Mouse (Mus musculus) thymus, postnatal 4 days (tissue): ENCODE results near the gene Cacna1c.
A peak's percentile ranks its signal among the peaks of the same experiment; 100 is the strongest.

Experiments used
- DNase-seq: peaks from one replicate; pipeline ENCODE4 v3.0.0; 2021

The Cacna1c gene

GRCm38 (mm10) chr6:119051721-119052120 lies 144.5 kb downstream of the Cacna1c start:
- no peak for DNase-seq

- DNase-seq: no peak
These were observed 148.9 kb downstream of the Cacna1c start for GRCm38 (mm10) chr6:119047340-119047739.

- DNase-seq: no peak
These were observed 150.7 kb downstream of the Cacna1c start for GRCm38 (mm10) chr6:119045498-119045897.

- no peak for DNase-seq
These were observed 152.1 kb downstream of the Cacna1c start for GRCm38 (mm10) chr6:119044148-119044547.

- DNase-seq: no peak
These were observed 153.4 kb downstream of the Cacna1c start for GRCm38 (mm10) chr6:119042803-119043202.

- DNase-seq: no peak
These were observed 155.3 kb downstream of the Cacna1c start for GRCm38 (mm10) chr6:119040961-119041360.

- DNase-seq: no peak
These were observed 156.4 kb downstream of the Cacna1c start for GRCm38 (mm10) chr6:119039815-119040214.

GRCm38 (mm10) chr6:119039293-119039692 lies 156.9 kb downstream of the Cacna1c start:
- no peak for DNase-seq

- no peak for DNase-seq
These were observed 158.4 kb downstream of the Cacna1c start for GRCm38 (mm10) chr6:119037815-119038214.

- DNase-seq: no peak
These were observed 159.2 kb downstream of the Cacna1c start for GRCm38 (mm10) chr6:119037047-119037446.

GRCm38 (mm10) chr6:119035361-119035760 lies 160.9 kb downstream of the Cacna1c start:
- no peak for DNase-seq

- no peak for DNase-seq
These were observed 161.3 kb downstream of the Cacna1c start for GRCm38 (mm10) chr6:119034947-119035346.

- no peak for DNase-seq
These were observed 168.3 kb downstream of the Cacna1c start for GRCm38 (mm10) chr6:119027880-119028279.

- DNase-seq: peak; percentile 52
These were observed 173.4 kb downstream of the Cacna1c start for GRCm38 (mm10) chr6:119022850-119023249.

- DNase-seq: no peak
These were observed 175.0 kb downstream of the Cacna1c start for GRCm38 (mm10) chr6:119021226-119021625.

GRCm38 (mm10) chr6:119018956-119019355 lies 177.3 kb downstream of the Cacna1c start:
- DNase-seq: no peak

- no peak for DNase-seq
These were observed 178.0 kb downstream of the Cacna1c start for GRCm38 (mm10) chr6:119018256-119018655.

GRCm38 (mm10) chr6:119017498-119017897 lies 178.7 kb downstream of the Cacna1c start:
- DNase-seq: no peak

GRCm38 (mm10) chr6:119015346-119015745 lies 180.9 kb downstream of the Cacna1c start:
- no peak for DNase-seq

GRCm38 (mm10) chr6:119013168-119014098 lies 182.8 kb downstream of the Cacna1c start:
- no peak for DNase-seq

- DNase-seq: no peak
These were observed 185.3 kb downstream of the Cacna1c start for GRCm38 (mm10) chr6:119010875-119011274.

- DNase-seq: no peak
These were observed 186.7 kb downstream of the Cacna1c start for GRCm38 (mm10) chr6:119009526-119009925.

- no peak for DNase-seq
These were observed 187.5 kb downstream of the Cacna1c start for GRCm38 (mm10) chr6:119008638-119009166.

GRCm38 (mm10) chr6:119004596-119004995 lies 191.6 kb downstream of the Cacna1c start:
- no peak for DNase-seq
